Mouse (Mus musculus) lung, adult 2 months (tissue): ENCODE results near the gene Cramp1l.

ENCODE experiments used
- CTCF ChIP-seq: fragments of 200-500 bp; IDR thresholded peaks from 2 replicates; pipeline ENCODE4 v1.5.1; 2011; ENCODE audit warnings: mild to moderate bottlenecking, low read length, control low read depth; ENCODE audit not compliant: insufficient read depth
- POLR2A ChIP-seq: fragments of 200-500 bp; IDR thresholded peaks from 2 replicates; pipeline ENCODE4 v1.6.1; 2011; ENCODE audit warnings: low read depth, mild to moderate bottlenecking, control low read depth, low read length, borderline replicate concordance; ENCODE audit errors: extremely low read depth

DNA sequence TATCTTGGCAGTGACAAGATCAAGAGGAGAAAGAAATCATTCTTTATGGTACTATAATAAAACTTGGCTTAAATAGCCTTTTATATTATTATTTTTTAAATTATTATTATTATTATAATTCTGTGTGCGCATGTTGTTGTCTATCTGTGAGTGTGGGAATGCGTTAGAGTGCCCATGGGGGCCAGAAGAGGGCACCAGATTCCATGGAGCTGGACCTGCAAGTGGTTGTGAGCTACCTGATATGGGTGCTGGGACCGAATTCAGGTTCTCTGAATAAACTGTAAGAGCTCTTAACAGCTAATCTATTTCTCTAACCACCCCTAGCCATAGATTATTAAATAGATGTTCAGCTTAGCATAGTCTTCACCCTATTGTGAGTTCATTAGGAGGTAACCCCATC lies 10.5 kb downstream of the Cramp1l start:
- 0 out of 2 replicates have a peak, but pooled peaks have one; percentile 9 for TF ChIP-seq CTCF
- TF ChIP-seq POLR2A = no peak
